Mouse (Mus musculus): ENCODE data around the gene Lrp10.
A peak's percentile ranks its signal among the peaks of the same experiment; 100 is the strongest.

The Lrp10 gene

DNA sequence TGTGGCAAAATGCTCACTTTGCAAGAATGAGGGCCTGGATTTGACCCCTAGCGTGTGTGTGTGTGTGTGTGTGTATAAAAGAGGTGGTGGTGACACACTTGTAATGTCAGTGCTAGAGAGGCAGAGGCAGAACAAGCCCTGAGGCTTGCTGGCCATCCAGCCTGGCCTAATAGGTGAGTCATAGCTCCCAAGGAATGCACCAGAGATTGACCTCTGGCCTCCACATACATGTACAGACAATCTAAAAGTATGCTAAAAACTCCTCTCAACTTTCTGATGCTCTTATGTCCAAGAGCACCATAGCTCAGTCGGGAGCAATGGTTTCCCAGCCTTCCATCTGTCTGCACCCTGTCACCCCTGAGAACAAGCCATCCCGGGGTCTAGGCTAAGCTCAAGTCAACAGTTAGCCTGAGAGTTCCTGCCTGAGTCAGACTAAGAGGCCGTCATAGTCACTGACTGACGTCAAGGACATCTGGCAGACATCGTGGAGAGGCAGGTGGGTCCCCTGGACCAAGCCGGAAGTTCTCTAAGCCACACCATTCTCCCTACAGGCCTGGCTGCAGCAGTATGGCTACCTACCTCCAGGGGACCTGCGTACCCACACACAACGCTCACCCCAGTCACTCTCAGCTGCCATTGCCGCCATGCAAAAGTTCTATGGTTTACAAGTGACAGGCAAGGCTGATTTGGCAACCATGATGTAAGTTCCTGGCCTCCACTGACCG is 28.6 kb upstream of the Lrp10 start:
- DNase-seq = no peak

DNA sequence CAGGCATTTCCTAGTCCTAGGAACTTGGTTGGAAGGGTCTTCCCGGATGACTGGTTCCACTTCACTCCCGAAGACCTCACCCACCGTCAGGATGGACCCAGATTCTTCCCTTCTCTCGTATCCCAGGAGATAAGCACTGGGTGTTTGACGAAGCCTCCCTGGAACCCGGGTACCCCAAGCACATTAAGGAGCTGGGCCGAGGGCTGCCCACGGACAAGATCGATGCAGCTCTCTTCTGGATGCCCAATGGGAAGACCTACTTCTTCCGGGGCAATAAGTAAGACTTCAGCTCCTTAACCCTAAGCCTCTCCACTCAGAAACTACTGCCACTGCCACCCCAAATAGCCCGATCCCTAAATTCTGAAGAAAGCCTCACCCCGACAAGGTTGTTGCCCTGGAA is 24.8 kb upstream of the Lrp10 start:
- no peak for DNase-seq

DNA sequence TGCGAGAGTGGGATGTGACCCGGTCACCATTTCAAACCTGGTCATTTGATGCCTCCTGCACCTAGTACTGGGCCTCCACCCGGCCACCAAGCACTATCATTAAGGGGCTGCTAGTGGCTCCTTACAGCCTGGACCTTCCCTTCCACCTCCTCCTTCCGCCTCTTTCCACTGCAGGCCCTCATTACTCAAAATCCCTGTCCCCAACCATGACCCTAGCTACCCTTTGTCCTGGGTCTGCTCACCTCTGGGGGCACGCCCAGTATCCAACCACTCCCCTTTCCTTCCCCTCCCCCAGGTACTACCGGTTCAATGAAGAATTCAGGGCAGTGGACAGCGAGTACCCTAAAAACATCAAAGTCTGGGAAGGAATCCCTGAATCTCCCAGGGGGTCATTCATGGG is 24.3 kb upstream of the Lrp10 start:
- DNase-seq = no peak

DNA sequence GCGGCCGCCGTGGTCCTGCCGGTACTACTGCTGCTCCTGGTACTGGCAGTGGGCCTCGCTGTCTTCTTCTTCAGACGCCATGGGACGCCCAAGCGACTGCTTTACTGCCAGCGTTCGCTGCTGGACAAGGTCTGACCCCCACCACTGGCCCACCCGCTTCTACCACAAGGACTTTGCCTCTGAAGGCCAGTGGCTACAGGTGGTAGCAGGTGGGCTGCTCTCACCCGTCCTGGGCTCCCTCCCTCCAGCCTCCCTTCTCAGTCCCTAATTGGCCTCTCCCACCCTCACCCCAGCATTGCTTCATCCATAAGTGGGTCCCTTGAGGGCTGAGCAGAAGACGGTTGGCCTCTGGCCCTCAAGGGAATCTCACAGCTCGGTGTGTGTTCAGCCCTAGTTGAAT is 23.4 kb upstream of the Lrp10 start:
- DNase-seq = no peak

DNA sequence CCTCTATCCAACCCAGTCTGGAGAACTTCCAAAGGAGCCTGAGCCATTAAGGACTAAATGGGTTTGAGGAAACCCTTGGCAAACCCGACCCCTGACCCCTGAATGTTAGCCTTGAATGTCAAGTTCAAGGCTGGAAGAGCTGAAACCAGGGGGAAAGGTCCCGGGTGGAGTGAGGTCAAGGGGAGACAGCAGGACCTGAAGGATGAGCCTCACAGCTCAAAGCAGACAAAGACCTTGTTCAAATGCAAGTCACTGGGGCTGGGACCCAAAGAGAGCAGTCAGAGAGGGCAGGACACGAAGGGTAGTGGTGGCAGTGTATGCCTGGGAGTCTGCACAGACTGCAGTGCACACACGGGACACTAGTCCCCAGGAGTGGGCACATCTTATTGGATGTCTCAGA is 22.6 kb upstream of the Lrp10 start:
- no peak for DNase-seq

DNA sequence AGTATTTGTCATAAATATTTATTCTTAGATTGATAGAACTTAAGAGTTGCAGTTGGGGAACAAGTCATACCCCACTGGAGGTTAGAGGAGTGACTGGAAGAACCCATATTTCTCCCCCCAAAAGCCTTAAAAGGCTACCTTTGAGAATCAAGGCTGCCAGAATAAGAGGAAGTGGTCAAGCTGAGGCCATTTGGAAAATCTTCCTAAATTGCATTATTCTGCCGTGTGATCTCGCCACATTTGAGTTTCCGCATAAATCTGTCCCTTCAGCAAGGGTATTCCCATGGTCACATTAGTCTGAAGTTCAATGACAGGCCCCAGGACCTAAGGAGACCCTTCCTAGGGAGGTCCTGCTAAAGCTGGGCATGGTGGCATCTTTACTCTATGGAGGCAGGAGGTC is 21.4 kb upstream of the Lrp10 start:
- DNase-seq = no peak

DNA sequence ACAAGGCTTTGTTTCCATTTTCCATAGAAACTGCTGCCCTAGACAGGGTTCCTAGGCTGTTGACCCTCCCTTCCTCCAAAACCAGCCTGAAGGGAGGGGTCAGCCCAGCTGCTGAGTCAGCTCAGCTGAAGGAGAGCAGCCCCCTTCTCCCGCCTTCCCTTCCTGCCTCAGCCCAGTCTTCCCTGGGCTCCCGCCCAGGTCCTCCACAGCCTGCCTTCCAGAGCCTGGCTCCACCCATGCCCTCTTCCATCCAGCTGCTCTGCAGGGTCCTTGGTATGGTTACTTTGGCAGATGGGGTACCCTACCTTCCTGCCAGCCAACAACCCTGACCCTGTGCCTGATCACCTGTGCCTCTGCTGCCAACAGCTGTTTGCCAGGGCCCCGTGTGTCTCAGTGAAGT is 20.7 kb upstream of the Lrp10 start:
- DNase-seq = no peak

DNA sequence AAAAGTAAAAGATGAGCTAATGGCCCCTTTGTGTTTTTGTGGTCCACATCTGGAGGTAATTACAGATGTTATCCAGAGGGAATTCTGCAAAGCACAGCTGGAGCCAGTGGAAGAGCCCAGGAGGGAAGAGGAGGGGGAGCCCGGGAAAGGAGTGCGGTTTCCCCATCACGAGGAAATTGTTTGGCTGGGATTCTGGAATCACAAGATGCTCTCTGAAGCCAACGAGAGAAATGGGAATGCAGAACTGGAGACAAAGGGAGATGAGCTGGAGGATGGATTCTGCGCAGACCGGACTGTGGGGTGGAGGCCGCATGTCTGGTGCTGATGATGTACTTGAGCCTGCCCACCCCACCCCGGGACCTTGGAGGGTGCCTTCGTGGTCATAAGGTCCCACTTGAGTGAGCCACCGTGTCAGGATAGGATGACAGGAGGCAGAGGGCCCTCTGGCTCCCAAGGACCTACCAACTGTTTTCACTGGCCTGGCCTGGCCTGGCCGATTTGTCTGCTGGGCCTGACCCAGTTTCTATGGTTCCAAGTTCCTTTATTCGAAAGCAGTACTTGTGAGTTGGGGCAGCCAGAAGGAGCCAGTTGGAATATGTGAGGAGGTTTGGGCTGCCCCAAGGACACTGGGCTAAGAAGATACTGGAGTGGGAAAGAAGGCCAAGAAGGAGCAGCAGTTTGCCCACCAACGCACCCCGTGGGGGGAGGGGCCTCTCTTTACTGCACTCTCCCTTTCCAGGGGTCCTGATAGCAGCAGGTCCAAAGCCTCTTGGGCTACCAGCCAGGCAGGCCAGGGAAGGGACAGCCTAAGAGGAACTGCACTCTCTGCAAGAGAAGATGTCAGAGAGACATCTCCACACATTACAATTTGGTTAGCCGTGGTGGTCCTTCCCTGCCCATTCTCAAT is 20.0 kb upstream of the Lrp10 start:
- no peak for DNase-seq

DNA sequence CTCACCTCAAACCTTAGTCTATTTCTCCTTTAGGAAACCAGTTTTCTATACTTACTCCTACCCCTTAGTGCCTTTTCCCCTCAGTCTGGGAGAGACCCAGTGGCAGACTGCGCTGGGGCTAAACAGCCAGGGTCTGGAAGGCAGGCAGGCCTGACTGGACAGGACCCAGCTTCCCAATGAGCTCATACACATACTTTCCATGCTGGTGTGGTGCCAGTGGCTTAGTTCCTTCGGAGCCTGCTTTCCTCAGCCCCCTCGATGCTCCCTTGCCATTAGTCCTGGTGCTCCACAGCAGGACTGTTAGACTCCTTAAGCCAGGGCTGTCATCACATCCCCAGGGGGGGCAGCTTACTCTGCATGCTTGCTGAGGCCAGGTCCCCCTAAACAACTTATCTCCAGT is 18.5 kb upstream of the Lrp10 start:
- DNase-seq = no peak

DNA sequence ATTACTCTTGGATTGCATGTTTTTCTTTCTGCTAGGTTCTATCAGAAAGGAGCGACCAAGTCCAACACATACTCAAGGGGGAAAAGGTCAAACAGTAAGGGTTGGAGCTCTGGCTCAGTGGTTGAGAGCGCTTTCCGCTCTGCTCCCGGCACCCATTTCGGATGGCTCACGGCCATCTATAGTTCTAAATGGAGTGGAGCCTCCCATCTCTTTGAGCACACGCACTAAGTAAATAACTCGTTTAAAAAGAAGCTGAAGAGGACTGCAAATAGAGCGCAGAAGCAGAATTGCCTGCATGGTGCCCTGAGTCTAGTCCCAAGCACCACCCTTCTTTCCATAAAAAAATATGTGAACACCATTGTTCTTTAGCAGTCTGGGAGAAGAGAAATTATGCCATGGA is 10.4 kb upstream of the Lrp10 start:
- DNase-seq = no peak

DNA sequence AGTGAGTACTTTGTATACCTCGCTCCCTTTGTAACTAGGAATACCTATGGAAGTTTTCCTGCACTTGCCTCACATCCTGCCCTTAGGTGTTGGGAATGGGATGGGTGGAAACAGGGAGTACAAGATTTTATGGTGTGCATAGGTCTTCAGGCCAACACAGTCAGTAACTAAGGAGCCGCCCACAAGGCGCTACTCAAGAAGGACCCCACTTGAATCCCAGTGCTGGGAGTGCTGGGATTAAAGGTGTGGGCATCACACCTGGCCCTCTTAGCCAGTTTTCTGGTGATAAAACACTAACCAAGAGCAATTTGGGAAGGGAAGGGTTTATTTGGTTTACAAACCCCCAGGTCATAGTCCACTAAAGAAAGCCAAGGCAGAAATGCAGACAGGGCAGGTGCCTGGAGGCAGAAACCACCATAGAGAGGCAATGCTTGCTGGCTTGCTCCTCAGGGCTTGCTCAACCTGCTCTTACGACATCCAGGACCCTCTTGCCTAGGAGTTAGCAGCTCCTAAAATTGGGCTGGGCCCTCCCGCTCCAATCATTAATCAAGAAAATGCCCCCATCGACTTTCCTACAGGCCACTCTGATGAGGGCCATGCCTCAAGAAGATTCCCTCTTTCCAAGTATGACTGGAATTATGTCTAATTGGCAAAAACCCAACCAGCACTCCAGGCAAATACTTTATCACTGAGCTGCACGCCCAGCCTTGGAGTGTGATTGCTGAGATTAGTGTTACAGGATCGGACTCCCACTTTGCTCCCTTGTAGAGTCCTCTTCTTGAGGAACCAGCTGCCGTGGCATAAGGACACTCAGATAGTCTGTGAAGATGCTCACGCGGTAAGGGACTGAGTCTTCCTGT is 9.0 kb upstream of the Lrp10 start:
- DNase-seq = no peak

DNA sequence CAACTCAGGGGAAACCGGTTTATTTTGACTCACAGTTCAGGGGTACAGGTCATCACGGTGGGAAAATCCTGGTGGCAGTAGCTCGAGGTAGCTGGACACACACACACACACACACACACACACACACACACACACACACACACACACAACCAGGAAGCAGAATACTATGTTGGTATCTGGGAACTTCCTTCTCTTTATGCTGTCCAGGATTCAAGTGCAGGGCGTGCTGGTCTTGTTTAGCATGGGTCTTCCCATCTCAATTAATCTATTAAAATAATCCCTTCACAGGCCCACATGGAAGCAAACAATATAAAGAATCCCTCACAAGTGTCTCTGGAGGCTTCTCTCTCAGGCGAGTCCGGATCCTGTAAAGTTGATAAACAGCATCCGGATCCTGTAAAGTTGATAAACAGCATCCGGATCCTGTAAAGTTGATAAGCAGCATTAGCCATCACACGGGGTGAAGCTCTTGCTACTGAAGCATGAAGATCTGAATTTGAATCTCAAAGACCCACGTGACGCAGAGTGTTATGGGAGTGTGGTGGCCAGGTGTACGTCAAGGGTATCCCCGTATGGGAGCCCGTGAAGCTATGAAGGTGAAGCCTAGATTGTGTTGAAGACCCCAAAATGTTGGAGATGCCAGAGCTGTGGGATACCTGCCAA is 5.9 kb upstream of the Lrp10 start:
- no peak for DNase-seq

DNA sequence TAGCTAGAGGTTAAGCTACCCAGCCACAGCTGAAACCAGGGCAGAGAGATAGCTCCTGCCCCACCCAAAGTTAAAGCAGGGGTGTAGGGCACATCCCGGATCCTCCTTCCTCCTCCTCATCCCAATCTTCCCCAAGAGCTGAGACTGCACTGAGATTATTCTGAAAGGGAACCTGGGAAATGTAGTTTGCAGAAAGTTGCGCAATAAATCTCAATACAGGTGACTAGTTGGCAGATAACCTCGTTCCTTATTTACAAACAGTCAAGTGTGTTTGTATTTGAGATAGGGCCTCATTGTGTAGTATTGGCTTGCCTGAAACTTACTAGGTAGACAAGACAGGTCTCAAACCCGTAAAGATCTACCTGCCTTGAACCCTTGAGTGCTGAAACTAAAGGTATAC is 1.8 kb upstream of the Lrp10 start:
- DNase-seq = no peak

DNA sequence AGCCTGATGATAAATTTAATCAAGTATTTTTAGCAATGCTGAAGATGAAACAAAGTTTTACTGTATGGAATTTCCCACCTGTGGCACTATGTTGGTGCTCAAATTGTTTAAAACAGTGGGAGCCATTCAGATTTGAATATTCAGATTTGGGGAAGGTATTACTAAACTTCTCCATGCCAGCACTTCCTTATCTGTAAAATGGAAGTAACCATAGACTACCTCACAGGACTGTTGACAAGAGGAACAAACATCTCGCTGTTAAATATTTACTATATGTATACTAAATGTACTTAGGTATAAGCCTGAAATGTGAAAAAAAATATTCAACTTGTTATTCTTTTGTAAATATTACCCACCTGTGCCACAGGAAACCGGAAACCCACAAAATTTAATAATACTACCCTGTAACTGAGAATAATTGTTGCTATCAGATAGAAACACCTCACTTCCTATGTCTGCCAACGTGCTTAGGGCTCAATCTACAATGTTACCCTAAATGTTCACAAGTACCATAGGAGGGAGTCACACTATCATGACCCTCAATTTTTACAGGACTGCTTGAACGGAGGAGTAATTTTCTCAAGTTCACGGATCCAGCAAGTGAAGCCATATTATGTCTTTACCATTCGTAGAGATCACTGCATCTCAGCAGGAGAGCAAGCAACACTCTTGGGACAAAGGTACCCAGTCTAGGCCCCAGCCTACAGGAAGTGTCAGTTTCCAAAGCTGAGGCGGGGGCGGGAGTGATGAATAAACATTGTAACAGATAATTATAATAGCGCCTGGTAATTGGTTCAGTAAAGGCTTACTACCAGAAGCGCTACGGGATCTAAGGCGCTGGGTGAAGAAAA is 604 bp upstream of the Lrp10 start:
- DNase-seq = no peak

DNA sequence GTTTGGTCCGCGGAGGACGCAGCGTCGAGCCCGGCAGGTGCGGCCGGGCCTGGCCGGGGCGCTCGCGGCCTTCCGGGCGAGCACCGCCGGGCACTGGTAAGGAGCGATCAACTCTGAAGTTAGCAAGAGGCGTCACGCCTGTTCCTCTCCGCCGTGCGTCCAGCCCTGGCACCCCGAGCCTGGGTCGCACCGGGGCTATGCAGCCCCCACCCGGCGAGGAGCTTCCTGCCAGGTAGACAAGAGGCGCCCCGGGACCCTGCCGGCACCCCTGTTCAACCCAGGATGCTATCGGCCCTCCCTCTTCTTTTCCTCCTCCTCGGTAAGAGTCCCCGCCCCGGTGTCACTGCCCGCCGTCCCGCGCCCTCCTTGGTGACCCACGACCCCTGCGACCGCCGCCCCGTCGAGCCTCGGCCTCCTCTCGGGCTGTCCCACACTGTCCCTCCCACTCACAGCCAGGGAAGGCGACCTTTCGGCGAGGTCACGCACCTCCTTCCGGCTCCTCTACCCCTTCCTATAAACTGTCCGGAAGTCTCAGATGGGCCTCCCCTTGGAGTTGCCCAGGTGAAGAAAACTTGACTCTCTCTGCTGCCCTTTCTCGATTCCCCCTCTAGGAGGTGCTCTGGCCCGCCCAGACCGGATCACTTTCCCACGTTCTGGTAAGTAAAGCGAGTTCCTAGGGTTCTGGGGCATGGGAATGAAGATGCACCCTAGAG is 512 bp downstream of the Lrp10 start:
- peak; percentile 17 for DNase-seq

DNA sequence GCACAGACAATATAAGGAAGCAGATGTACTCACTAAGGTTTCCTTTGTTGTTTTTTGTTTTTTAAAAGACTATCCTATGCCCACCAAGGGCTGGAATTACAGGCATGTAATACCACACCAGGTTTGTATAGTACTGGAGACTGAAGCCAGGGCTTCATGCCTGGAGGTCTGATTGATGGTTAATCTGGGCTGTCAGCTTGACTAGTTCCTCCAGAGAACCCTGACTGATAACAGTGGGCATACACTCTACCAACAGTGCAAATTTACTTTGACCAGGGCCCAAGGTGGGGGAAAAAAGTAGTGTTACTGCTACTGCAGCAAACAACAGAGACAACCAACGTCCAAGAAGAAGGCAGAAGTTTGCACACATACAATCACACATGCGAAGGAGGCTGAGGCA is 7.5 kb downstream of the Lrp10 start:
- no peak for DNase-seq

DNA sequence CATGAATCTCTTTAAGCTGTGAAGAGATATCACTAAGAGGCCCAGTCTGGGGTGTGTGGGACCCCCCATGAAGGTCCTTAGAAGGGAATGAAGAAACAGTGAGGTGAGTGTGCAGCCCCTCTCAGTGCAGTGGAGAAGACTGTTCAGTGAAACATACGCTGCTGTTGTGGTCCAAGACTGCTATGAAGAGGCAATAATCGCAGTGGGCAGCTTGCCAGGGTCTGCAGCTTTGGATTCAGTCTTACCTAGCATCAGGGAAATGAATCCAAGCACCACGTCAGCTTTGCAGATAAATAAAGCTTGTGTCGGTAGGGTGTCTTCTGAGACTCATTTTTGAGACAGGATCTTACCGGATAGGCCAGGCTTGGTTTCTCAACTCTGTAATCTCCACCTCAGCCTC is 8.7 kb downstream of the Lrp10 start:
- no peak for DNase-seq

DNA sequence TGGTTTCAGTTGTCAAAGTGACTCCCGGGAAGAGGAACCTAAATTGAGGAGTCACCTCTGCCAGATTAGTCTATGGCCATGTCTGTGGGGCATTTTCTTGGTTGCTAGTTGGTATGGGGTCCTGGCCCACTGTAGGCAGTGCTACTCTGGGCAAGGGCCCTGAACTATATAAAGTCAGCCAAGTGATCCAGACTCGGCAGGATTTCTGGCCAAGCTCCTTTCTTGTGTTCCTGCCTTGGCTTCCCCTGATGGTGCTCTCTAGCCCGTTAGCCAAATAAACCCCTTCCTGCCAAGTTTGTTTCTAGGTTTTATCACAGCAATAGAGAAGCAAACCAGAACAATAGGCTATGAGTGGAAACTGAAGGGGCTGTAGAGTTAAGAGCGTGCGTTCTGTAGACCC is 10.8 kb downstream of the Lrp10 start:
- DNase-seq = no peak

DNA sequence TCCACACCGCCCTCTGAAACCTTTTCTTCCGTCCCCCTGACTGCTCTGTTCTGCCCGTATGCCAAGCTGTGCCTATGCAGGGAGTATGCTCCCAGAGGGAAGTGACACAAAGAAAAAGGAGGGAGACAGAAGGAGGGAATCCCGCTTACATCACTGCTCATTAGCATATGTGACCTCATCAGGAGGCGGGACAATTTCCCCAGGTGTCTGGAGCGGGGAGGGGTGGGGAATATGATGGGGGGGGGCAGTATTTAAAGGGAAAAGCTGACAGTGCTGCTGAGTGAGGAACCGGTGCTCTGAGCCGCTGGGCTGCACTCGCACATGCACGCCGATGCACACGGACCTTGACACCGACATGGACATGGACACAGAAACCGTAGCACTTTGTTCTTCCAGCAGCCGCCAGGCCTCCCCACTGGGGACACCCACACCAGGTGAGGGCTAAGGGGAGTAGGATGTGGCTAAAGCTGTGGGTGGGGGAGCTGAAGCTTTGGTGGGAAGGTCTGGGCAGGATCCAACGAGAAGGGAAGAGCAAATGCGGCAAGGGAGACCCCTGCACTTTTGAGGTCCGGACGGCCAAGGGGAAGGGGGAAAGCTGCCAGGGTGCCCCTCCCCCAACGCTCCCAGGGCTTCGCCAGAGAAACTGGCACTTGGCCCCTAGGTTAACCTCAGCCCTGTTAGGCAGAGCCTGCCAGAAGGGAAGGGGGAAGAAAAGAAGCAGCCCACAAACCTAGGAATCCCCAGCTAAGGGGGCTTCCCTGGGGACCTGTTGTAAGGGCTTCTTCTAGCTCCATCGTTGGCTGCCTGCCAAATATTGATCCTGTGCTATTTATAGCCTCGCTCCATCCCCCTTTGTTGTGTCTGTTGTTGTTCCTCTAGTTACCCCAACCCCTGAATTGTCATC is 12.3 kb downstream of the Lrp10 start, which contains the start of gene Rem2:
Gene Rem2 (plus strand): TSS at position 160 of the 904 bp plus-strand sequence.
- peak; percentile 64 for DNase-seq
